Mouse (Mus musculus): ENCODE results near the gene Lpin1.

Lpin1 gene

GRCm38 (mm10) chr12:16618512-16619274, 7.9 kb upstream of the Lpin1 start:
- peak; percentile 57 for DNase-seq (ENCODE audit: low spot score)

- DNase-seq (ENCODE audit: low spot score) = no peak
These were observed 5.0 kb upstream of the Lpin1 start for GRCm38 (mm10) chr12:16615738-16616137.

- DNase-seq (ENCODE audit: low spot score) = no peak
These were observed 3.8 kb upstream of the Lpin1 start for GRCm38 (mm10) chr12:16614556-16614955.

- DNase-seq (ENCODE audit: low spot score) = no peak
These were observed 5.1 kb downstream of the Lpin1 start for GRCm38 (mm10) chr12:16605624-16606023.

GRCm38 (mm10) chr12:16602271-16602670, 8.5 kb downstream of the Lpin1 start:
- no peak for DNase-seq (ENCODE audit: low spot score)

- DNase-seq (ENCODE audit: low spot score) = no peak
These were observed 10.4 kb downstream of the Lpin1 start for GRCm38 (mm10) chr12:16600374-16600773.

- DNase-seq (ENCODE audit: low spot score) = no peak
These were observed 11.4 kb downstream of the Lpin1 start for GRCm38 (mm10) chr12:16599359-16599758.

GRCm38 (mm10) chr12:16593761-16594160, 17.0 kb downstream of the Lpin1 start:
- no peak for DNase-seq (ENCODE audit: low spot score)

GRCm38 (mm10) chr12:16593014-16593413, 17.8 kb downstream of the Lpin1 start:
- DNase-seq (ENCODE audit: low spot score) = no peak

- no peak for DNase-seq (ENCODE audit: low spot score)
These were observed 18.3 kb downstream of the Lpin1 start for GRCm38 (mm10) chr12:16592451-16592850.

- peak; percentile 64 for DNase-seq (ENCODE audit: low spot score)
These were observed 19.1 kb downstream of the Lpin1 start for GRCm38 (mm10) chr12:16591453-16592200.

GRCm38 (mm10) chr12:16589966-16590365, 20.8 kb downstream of the Lpin1 start:
- no peak for DNase-seq (ENCODE audit: low spot score)

- DNase-seq (ENCODE audit: low spot score) = peak; percentile 76
These were observed 21.4 kb downstream of the Lpin1 start for GRCm38 (mm10) chr12:16589204-16589949.

- DNase-seq (ENCODE audit: low spot score) = no peak
These were observed 22.2 kb downstream of the Lpin1 start for GRCm38 (mm10) chr12:16588396-16589042.

GRCm38 (mm10) chr12:16587767-16588166, 23.0 kb downstream of the Lpin1 start:
- DNase-seq (ENCODE audit: low spot score) = no peak

GRCm38 (mm10) chr12:16587111-16587510, 23.7 kb downstream of the Lpin1 start:
- DNase-seq (ENCODE audit: low spot score) = no peak

- DNase-seq (ENCODE audit: low spot score) = no peak
These were observed 25.8 kb downstream of the Lpin1 start for GRCm38 (mm10) chr12:16584964-16585363.

- no peak for DNase-seq (ENCODE audit: low spot score)
These were observed 26.6 kb downstream of the Lpin1 start for GRCm38 (mm10) chr12:16584035-16584682.

GRCm38 (mm10) chr12:16583313-16583712, 27.5 kb downstream of the Lpin1 start:
- no peak for DNase-seq (ENCODE audit: low spot score)

- no peak for DNase-seq (ENCODE audit: low spot score)
These were observed 30.5 kb downstream of the Lpin1 start for GRCm38 (mm10) chr12:16580306-16580705.

- DNase-seq (ENCODE audit: low spot score) = peak; percentile 44
These were observed 33.0 kb downstream of the Lpin1 start for GRCm38 (mm10) chr12:16577665-16578233.

Data from left cerebral cortex, adult 11 months (tissue).